Mouse (Mus musculus) G1E (cell line): ENCODE measurements around the gene Gabarap.

ENCODE experiments used
- CTCF ChIP-seq: IDR thresholded peaks from 2 replicates; pipeline ENCODE4 v1.5.1; 2012; ENCODE audit warnings: low read depth, low read length, inconsistent platforms, mixed read lengths
- GATA1 ChIP-seq: IDR thresholded peaks from 2 replicates; pipeline ENCODE4 v1.6.1; 2012; ENCODE audit warnings: borderline replicate concordance, low read length, inconsistent platforms, mixed read lengths
- POLR2AphosphoS5 ChIP-seq: IDR thresholded peaks from 2 replicates; pipeline ENCODE4 v1.6.1; 2012; ENCODE audit warnings: low read depth, low read length, inconsistent platforms; ENCODE audit not compliant: insufficient replicate concordance
- TAL1 ChIP-seq: conservative IDR thresholded peaks from 2 replicates; pipeline ENCODE4 v1.6.1; 2012; ENCODE audit warnings: low read depth, low read length, inconsistent platforms, mixed read lengths

GRCm38 (mm10) chr11:70021264-70022132 lies 30.6 kb downstream of the Gabarap start:
- TF ChIP-seq CTCF: no peak
- no peak for TF ChIP-seq TAL1
- no peak for TF ChIP-seq GATA1
- no peak for TF ChIP-seq POLR2AphosphoS5
